Mouse (Mus musculus): ENCODE results near the gene Abt1. TPM values are rescaled to one million over a fixed set of nuclear protein-coding genes. Genes with fewer than 3 reads are reported as not detected.

Gene Abt1
- total and polyA plus RNA-seq, 2 experiments from 2014 or later, result 6.5 to 8.2 TPM

- Histone ChIP-seq H3K9me3 (ENCODE audit: low read length) (no peaks in the 10 kb centered on the region), H3K4me2 (ENCODE audit: low read depth) (peak overlapping the region; percentile 53), H3K4me1 (ENCODE audit: insufficient read depth) (no peaks in the 10 kb centered on the region; the same call in 1 of the 2 replicates), H3K27ac (ENCODE audit: low read depth, low read length) (0 out of 2 replicates have a peak overlapping the region, but pooled peaks have one; percentile 24), H3K9ac (peak overlapping the region; percentile 54), H3K4me3 (ENCODE audit: low read depth, low read length) (peak overlapping the region; percentile 53), H3K36me3 (ENCODE audit: insufficient read depth) (no peaks in the 10 kb centered on the region), H3K27me3 (ENCODE audit: insufficient read depth, low read length) (no peaks in the 10 kb centered on the region)
- WGBS, result under 1% methylated on average over 15 of the region's 15 CpGs
- DNase-seq (peak; percentile 94), ATAC-seq (no peak; the same call in 1 of the 2 replicates)
- no peak for TF ChIP-seq CTCF (IDR thresholded peaks at IDR 0.05; ENCODE audit: low read depth)
Measured at GRCm38 (mm10) chr13:23450398-23450797, 26.7 kb upstream of the Abt1 start.

- Histone ChIP-seq H3K36me3 (ENCODE audit: insufficient read depth) (no peaks in the 10 kb centered on the region), H3K4me1 (ENCODE audit: insufficient read depth) (peaks cover 4% of the 10 kb centered on the region; the same call in 1 of the 2 replicates), H3K27ac (ENCODE audit: low read depth, low read length) (no peak overlapping the region), H3K9me3 (ENCODE audit: low read length) (no peaks in the 10 kb centered on the region), H3K4me2 (ENCODE audit: low read depth) (peak overlapping the region; percentile 53), H3K27me3 (ENCODE audit: insufficient read depth, low read length) (no peaks in the 10 kb centered on the region), H3K4me3 (ENCODE audit: low read depth, low read length) (peak overlapping the region; percentile 53), H3K9ac (peak overlapping the region; percentile 54)
- peak; percentile 73 for DNase-seq
- WGBS, result under 1% methylated on average over 24 of the region's 24 CpGs
- TF ChIP-seq CTCF (IDR thresholded peaks at IDR 0.05; ENCODE audit: low read depth), result no peak
- no peak for ATAC-seq
Measured at GRCm38 (mm10) chr13:23449235-23450095, 25.8 kb upstream of the Abt1 start.

GRCm38 (mm10) chr13:23448758-23449157 is 25.1 kb upstream of the Abt1 start:
- Histone ChIP-seq H3K27me3 (ENCODE audit: insufficient read depth, low read length) (no peaks in the 10 kb centered on the region), H3K4me3 (ENCODE audit: low read depth, low read length) (peak overlapping the region; percentile 53), H3K4me1 (ENCODE audit: insufficient read depth) (peaks cover 11% of the 10 kb centered on the region; the same call in 1 of the 2 replicates), H3K36me3 (ENCODE audit: insufficient read depth) (no peaks in the 10 kb centered on the region), H3K9ac (no peak overlapping the region), H3K27ac (ENCODE audit: low read depth, low read length) (no peak overlapping the region), H3K4me2 (ENCODE audit: low read depth) (peak overlapping the region; percentile 53), H3K9me3 (ENCODE audit: low read length) (no peaks in the 10 kb centered on the region)
- no peak for TF ChIP-seq CTCF (IDR thresholded peaks at IDR 0.05; ENCODE audit: low read depth)
- ATAC-seq (no peak), DNase-seq (no peak)
- WGBS, result 51% methylated on average over 3 of the region's 3 CpGs

GRCm38 (mm10) chr13:23446498-23446952 is 22.9 kb upstream of the Abt1 start:
- peak overlapping the region; percentile 91 for H3K27ac ChIP-seq (ENCODE audit: low read depth, low read length)
- DNase-seq (peak; percentile 95), ATAC-seq (peak; percentile 70)
- WGBS, result 1% methylated on average over 16 of the region's 16 CpGs
- no peaks in the 10 kb centered on the region for H3K9me3 ChIP-seq (ENCODE audit: low read length)
- H3K4me3 ChIP-seq (ENCODE audit: low read depth, low read length), result peak overlapping the region; percentile 52
- H3K4me1 ChIP-seq (ENCODE audit: insufficient read depth), result peaks cover 11% of the 10 kb centered on the region; the same call in 1 of the 2 replicates
- peak; percentile 29; the same call in 1 of the 2 replicates for TF ChIP-seq CTCF (IDR thresholded peaks at IDR 0.05; ENCODE audit: low read depth)
- peak overlapping the region; percentile 46 for H3K4me2 ChIP-seq (ENCODE audit: low read depth)
- no peaks in the 10 kb centered on the region for H3K27me3 ChIP-seq (ENCODE audit: insufficient read depth, low read length)
- peak overlapping the region; percentile 76 for H3K9ac ChIP-seq
- H3K36me3 ChIP-seq (ENCODE audit: insufficient read depth), result no peaks in the 10 kb centered on the region

GRCm38 (mm10) chr13:23445561-23446320 is 22.1 kb upstream of the Abt1 start:
- WGBS, result 1% methylated on average over 55 of the region's 55 CpGs
- Histone ChIP-seq H3K27ac (ENCODE audit: low read depth, low read length) (peak overlapping the region; percentile 91), H3K4me1 (ENCODE audit: insufficient read depth) (peaks cover 11% of the 10 kb centered on the region; the same call in 1 of the 2 replicates), H3K4me3 (ENCODE audit: low read depth, low read length) (peak overlapping the region; percentile 52), H3K9ac (peak overlapping the region; percentile 76), H3K9me3 (ENCODE audit: low read length) (no peaks in the 10 kb centered on the region), H3K36me3 (ENCODE audit: insufficient read depth) (no peaks in the 10 kb centered on the region), H3K4me2 (ENCODE audit: low read depth) (peak overlapping the region; percentile 46), H3K27me3 (ENCODE audit: insufficient read depth, low read length) (no peaks in the 10 kb centered on the region)
- ATAC-seq (peak; percentile 95), DNase-seq (peak; percentile 98)
- no peak for TF ChIP-seq CTCF (IDR thresholded peaks at IDR 0.05; ENCODE audit: low read depth)

GRCm38 (mm10) chr13:23445156-23445555 is 21.5 kb upstream of the Abt1 start:
- Histone ChIP-seq H3K4me1 (ENCODE audit: insufficient read depth) (peaks cover 11% of the 10 kb centered on the region; the same call in 1 of the 2 replicates), H3K9me3 (ENCODE audit: low read length) (no peaks in the 10 kb centered on the region), H3K4me2 (ENCODE audit: low read depth) (peak overlapping the region; percentile 46), H3K27me3 (ENCODE audit: insufficient read depth, low read length) (no peaks in the 10 kb centered on the region), H3K9ac (peak overlapping the region; percentile 76), H3K4me3 (ENCODE audit: low read depth, low read length) (peak overlapping the region; percentile 52), H3K27ac (ENCODE audit: low read depth, low read length) (peak overlapping the region; percentile 91), H3K36me3 (ENCODE audit: insufficient read depth) (no peaks in the 10 kb centered on the region)
- no peak for TF ChIP-seq CTCF (IDR thresholded peaks at IDR 0.05; ENCODE audit: low read depth)
- WGBS, result 5% methylated on average over 10 of the region's 10 CpGs
- peak; percentile 0; the same call in 1 of the 2 replicates for ATAC-seq
- no peak for DNase-seq
